Mouse (Mus musculus) urinary bladder, adult 18-20 months (tissue): ENCODE measurements at regions not wholly inside any gene's neighbourhood (a gene's known extent, or its start where the extent isn't known, plus 50 kb on each side); places are given as distances from the start of the nearest gene placed in this dataset.
A peak's percentile ranks its signal among the peaks of the same experiment; 100 is the strongest.
"Not testable (repeated sequence)": the region's sequence is repeated elsewhere in the genome, so short reads cannot be mapped to it uniquely, and the experiment has no call there.

Experiments
- DNase-seq, 2 experiments: peaks; one replicate each; pipeline ENCODE4 v3.0.0; 2022; ENCODE audit warnings: low spot score in 2 of 2, mixed read lengths in 2 of 2

- DNase-seq = no peak
These were observed 167.5 kb downstream of the Tomm20 start for GRCm38 (mm10) chr8:126778131-126778530.

GRCm38 (mm10) chr8:126776605-126777469, 168.8 kb downstream of the Tomm20 start:
- DNase-seq = no peak

- DNase-seq = no peak
These were observed 170.3 kb downstream of the Tomm20 start for GRCm38 (mm10) chr8:126775334-126775733.

DNA sequence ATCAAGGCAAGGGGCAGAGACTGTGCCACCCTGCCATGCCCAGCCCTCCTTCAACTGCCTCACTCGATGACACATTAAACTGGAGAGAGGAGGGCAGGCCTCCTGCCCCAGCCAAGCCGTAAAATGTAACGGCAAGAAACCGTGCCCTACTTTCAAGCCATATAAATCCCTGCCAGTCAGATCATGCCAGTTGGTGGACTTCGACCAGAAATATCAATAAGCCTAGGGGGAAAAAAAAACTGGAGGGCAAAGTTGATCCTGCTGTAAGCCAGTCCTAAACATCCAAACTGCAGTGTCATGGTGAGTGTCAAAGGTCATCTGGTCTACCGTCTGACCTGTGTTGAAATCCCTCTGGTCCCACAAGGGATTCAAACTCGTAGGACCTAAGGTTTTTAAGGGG, 170.8 kb downstream of the Tomm20 start:
- DNase-seq = peak in 1 of 2 experiments; percentile 33

DNA sequence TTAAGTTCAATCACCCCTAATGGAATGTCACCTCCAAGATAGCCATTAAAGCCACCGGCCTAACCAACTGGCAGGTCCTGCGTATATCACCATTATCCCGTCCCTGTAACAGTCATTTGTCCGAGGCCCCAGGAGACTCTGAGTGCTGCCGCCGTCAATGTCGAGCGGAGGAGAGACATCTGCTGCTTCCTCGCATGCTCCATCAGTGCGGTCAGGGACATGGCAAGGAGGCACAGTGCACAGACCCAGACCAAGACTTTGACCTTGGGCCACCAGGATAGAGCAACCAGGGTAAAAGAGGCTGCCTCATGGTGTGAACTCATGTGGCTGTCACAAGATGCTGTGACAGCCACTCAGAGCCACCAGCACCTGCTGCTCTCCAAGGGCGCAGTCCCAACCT, 172.9 kb downstream of the Tomm20 start:
- DNase-seq = no peak

DNA sequence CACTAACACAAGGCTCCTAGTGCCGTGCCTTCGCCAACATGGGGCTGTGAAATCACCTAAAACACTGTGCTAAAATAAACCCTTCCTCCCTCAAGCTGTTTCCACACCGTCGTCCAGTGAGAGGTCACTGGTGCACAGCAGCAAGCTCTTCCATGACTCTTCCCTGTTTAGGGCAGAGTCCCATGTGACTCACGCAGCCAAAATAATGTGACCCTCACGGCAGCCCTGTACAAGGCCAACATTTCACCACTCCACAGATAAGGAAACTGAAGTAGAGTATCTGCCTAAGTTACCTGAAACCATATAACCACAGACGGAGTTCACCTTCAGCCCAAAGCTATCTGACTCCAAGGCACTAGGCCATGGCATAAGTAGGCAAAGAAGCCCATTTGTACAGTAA, 173.4 kb downstream of the Tomm20 start:
- no peak for DNase-seq

DNA sequence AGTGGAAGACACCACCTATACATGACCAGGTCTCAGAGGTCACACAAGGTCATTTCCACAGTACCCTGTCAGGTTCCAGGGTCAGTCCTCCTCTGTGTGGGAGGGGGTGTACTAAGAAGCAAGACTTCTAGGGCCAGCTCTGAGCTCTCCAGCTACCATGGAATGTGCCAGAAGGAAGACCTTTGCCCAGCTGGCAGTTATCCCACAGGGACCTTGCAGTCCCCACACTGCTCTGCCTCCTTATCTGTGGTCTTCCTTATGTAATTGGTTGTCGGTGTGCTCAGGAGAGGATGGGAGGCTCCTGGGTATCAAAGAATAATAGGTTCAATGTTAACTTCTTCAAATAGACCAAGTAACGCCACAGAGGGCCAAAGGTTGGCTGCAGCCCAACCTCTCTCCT, 175.3 kb downstream of the Tomm20 start:
- not testable (repeated sequence) for DNase-seq

DNA sequence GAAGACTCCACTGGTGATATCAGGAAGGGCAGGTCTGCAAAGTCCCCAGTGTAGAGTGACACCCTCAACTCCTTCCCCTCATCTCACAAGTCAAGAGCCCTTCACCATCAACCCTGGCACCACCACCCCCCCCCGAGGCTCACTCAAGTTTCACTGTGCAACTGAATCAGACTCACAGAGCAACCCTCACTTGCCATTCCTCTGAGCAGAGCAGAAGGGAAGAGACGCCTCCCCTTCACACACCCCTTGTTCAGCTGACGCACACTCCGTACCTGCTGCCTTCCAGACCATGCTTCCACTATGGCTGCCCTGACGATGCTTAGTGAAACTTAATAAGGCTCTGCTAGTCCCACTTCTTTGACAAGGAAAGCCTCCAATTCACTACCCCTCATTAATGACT, 174.4 kb upstream of the Irf2bp2 start:
- DNase-seq = no peak

GRCm38 (mm10) chr8:126767341-126767740, 173.6 kb upstream of the Irf2bp2 start:
- no peak for DNase-seq

DNA sequence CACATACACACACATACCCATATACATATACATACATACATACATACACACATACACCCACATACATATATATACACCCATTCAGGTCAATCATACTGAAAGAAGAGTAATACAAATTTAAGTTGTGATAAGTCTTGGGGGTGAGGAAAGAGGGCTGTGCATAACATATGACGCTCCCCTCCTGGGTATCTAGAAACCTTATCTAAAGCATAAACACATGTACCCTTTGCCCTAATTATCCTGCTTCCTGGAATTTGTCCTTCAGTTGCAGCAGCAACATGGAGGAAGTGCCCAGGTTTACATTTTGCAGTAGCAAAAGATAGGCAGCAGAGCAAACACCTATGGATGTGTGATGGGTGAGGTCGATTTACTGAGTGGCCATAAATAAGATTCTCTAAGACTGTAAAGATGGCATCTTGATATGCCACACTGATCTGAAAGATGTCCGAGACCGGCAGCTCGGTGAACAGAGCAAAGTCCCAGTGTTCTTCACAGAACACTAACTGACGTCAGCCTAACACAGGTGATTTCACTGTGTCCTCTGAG, 172.0 kb upstream of the Irf2bp2 start:
- no peak for DNase-seq

DNA sequence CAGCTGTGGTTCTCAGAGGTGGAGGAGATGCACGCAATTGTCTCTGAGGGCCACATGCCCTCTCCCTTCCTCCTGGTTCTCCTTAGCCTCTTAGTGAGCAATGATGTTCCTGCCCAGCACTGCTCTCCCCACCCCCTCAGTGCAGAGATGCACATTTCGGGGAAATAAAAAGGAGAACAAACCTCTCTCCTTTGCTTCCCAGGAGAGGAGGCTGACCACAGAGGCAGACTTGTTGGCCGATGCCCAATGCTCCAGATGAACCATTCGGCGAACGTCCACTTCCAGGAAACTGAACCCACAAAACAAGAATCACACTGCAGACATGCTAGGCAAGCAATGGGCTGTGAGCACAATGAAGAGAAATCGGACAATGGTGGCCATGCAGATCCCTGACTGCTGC, 169.8 kb upstream of the Irf2bp2 start:
- peak in 1 of 2 experiments; percentile 17 for DNase-seq

GRCm38 (mm10) chr8:126759711-126760110, 165.9 kb upstream of the Irf2bp2 start:
- DNase-seq = no peak

DNA sequence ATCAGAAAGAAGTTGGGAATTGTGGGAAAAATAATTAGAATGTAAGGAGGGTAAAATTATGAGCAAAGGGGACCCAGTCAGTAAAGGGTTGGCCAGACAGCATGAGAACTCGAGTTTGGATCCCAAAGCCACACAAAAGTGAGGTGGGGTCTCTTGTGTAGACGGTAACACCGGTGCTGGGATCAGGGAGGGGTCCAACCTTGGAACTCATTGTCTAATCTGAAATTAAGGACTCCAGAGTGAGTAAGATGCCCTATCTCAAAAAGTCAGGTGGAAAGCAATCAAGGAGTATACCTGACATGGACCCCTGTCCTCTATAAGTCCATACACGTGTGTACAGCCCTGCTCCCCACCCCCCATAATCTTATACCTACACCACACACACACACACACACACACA, 165.2 kb upstream of the Irf2bp2 start:
- no peak for DNase-seq

GRCm38 (mm10) chr8:126757951-126758757, 164.4 kb upstream of the Irf2bp2 start:
- DNase-seq = no peak

GRCm38 (mm10) chr8:126756300-126757097, 162.7 kb upstream of the Irf2bp2 start:
- DNase-seq = no peak

GRCm38 (mm10) chr8:126755669-126756068, 161.9 kb upstream of the Irf2bp2 start:
- DNase-seq = no peak

DNA sequence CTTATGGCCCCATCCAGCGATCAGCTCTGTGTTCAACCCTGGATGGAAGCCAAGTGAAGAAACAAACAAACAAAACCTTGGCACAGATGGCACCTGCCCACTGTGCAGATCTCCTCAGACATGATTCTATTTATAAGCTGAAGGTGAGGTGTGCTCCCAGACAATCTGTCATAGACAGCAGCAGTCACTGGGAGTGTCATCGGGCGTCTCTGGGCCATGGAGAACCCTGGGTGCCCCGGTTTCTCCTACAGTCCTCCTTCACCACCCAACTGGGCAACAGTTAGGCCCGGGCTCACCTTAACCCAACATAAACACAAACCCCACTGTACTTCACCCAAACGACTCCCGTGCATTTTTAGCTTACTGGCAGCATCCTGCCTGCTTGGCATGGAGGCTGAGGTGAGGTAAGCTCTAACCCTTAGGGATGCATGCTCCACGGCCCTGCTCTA, 160.6 kb upstream of the Irf2bp2 start:
- no peak for DNase-seq

DNA sequence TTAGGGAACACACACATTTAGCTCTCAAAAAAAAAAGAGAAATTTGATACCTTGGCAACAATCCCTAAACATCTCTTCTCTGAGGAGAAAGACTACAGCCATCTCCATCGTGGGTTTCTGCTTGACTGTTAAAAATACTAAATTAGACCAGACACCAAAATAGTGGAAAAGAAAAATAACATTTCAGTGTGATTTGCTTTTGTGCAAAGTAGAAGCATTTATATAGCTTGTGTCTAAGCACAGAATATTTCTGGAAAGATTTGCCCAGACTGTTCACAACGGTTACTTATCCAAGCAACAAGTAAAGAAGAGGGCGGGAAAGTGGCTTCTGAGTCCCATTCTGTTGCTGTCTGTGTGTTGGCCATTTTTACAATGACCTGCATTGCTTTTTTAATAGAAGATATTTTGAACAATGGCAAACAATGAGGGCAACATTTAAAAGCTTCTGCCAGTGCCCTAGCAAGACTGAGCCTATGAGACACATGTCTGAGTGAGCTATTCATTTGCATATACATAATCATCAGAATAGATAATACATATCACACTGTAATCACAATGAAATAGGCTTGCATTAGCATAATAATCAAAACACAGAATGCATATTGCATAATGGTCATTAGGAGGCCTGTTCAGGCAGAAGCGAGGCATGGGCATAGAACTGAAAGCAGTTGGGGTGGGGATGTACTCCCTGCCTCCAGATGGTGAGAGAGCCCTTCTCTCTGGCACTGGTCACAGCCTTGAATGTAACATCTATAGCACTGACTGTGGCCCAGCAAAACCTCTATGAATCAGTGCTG, 159.5 kb upstream of the Irf2bp2 start:
- DNase-seq = no peak

DNA sequence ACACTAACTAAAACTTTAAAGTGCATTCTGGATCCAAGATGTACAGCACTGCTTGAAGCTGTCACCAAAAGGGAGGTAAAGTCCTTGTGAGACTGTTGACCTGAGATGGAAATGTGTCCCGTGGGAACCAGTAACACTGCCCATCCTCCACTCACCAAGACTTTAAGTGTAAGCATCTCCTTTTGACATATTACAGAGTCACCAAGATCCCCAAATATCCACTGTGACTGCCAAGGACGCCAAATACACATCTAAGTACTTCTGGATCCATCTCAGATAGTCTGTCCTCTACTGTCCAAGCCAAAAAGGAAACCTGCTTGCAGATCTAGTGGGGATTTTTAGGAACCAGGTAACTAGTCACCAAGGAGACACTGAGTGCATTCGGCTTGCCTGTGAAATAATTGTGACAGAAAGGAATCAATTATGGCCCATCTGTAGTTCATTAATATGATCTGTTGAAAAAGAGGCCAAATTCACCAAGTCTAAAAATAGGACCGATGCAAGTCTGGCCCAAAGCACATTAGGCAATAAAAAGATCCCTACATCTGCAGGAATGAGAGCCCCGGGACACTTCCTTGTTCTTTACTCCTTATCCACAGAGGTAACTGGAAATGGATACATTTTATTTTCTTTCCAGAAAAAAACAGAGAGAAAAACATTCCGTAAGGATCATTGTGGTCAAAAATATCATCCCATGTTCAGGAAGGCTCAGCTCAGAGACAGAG, 157.8 kb upstream of the Irf2bp2 start:
- DNase-seq = no peak
